Mouse (Mus musculus) macrophage (primary cell): ENCODE data around the gene Shisa3. TPM values are rescaled to one million over a fixed set of nuclear protein-coding genes. Genes with fewer than 3 reads are reported as not detected.

Experiments
- polyA plus RNA-seq: library from polyadenylated mRNA; stranded (reverse); fragments of 250-400 nt; gene quantifications from 3 replicates; pipeline ENCODE4 v1.2.4, GENCODE M21; 2018; ENCODE audit warnings: inconsistent platforms

Shisa3 gene
- polyA plus RNA-seq, 1 experiment from 2014 or later = not detected

Other genes starting within 250 kb of the Shisa3 start
- 3.7 to 5.2 TPM (median 4.7 TPM) in 3 replicates for gene Bend4, start 179.6 kb upstream of the Shisa3 start, polyA plus RNA-seq
- gene Atp8a1, start 239.6 kb downstream of the Shisa3 start, polyA plus RNA-seq = 24.4 to 43.8 TPM (median 40.1 TPM) in 3 replicates